Mouse (Mus musculus): ENCODE measurements at regions not wholly inside any gene's neighbourhood (a gene's known extent, or its start where the extent isn't known, plus 50 kb on each side); places are given as distances from the start of the nearest gene placed in this dataset.

DNA sequence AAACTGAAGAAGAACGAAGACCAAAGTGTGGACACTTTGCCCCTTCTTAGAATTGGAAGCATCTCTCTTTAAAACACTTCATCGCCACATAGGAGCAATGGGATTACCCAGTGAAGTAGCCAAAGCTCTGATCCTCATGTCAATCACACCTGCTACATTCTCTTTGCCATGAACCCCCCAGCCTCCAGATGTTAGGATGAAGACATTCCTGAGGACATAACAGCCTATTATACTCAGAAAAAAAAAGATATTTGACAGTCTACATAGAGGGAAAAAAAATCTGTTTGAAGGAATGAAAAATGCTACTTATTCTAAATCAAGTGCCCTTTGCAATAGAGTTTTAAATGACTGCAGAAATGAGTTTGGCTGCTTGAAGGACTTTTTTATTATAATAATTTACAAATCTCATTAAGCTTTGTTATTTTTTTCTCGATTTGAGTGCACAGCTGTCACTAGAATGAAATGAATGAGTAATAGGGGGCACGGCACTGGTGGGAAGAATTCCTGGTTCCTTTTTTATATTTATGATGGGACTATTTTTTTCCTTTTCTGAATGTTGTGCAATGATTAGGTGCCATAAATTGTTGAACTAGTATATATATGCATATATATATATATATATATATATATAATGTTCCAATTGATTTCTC lies 618.8 kb downstream of the Rapgef2 start:
- 82% methylated on average over 4 of the region's 4 CpGs for WGBS
- Histone ChIP-seq H3K36me3 (ENCODE audit: control insufficient read depth, insufficient read depth, low read length) (no peaks in the 10 kb centered on the region), H3K27me3 (ENCODE audit: control insufficient read depth, insufficient read depth, low read length) (no peaks in the 10 kb centered on the region), H3K4me2 (ENCODE audit: low read depth, low read length) (no peak overlapping the region), H3K27ac (ENCODE audit: low read depth, low read length) (no peak overlapping the region), H3K4me3 (ENCODE audit: low read depth, low read length) (no peak overlapping the region), H3K9ac (replicated peaks; ENCODE audit: low read depth, low read length) (no peak overlapping the region), H3K9me3 (ENCODE audit: control insufficient read depth, low read length) (no peaks in the 10 kb centered on the region), H3K4me1 (ENCODE audit: control insufficient read depth, insufficient read depth, low read length) (no peaks in the 10 kb centered on the region)
- no peak for ATAC-seq (ENCODE audit: low read depth)

DNA sequence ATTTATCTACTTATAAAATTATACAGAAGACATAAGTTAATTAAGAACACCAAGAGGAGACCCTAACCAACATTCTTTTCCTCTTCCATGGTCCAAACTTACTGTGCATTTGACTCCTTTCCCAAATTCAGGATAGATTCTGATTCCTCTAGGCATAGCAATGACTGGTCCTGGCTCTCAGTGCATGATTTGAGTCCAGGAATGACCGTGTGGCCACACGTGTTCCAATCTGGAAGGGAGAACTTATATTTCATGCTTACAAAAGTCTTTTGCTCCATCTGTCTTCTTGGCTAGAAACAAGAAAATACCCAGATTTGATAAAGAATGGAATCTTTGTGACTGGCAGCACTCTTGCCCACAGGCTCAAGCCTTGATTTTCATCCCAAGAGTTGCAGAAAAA lies 638.2 kb downstream of the Rapgef2 start:
- no peak for ATAC-seq (ENCODE audit: low read depth)
- H3K4me3 ChIP-seq (ENCODE audit: low read depth, low read length): no peak overlapping the region
- H3K4me2 ChIP-seq (ENCODE audit: low read depth, low read length): no peak overlapping the region
- no peaks in the 10 kb centered on the region for H3K27me3 ChIP-seq (ENCODE audit: control insufficient read depth, insufficient read depth, low read length)
- H3K9ac ChIP-seq (replicated peaks; ENCODE audit: low read depth, low read length): no peak overlapping the region
- no peaks in the 10 kb centered on the region for H3K36me3 ChIP-seq (ENCODE audit: control insufficient read depth, insufficient read depth, low read length)
- no peaks in the 10 kb centered on the region for H3K4me1 ChIP-seq (ENCODE audit: control insufficient read depth, insufficient read depth, low read length)
- no peak overlapping the region for H3K27ac ChIP-seq (ENCODE audit: low read depth, low read length)
- WGBS: 80% methylated on average over 2 of the region's 2 CpGs
- H3K9me3 ChIP-seq (ENCODE audit: control insufficient read depth, low read length): no peaks in the 10 kb centered on the region

DNA sequence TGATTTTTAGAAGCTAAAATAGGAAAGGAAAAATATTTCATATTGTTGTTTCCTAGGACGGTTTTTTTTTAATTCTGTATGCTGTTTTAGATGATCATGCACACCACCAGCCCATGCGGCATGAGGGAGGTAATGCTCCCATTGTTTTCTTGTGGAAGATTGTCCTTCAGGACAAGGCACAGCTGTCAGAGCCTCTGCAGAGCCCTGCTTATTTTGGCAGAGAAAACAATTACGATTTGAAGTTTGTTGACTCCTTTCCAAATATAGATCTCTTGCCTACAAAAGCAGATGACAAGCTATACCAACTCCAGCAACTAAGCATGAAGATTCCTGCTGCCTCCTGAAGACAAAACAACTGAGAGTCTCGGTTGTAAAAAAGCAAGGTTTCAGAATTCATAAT lies 650.9 kb downstream of the Rapgef2 start:
- H3K27ac ChIP-seq (ENCODE audit: low read depth, low read length): no peak overlapping the region
- 69% methylated on average over 4 of the region's 4 CpGs for whole genome bisulfite sequencing
- H3K9ac ChIP-seq (replicated peaks; ENCODE audit: low read depth, low read length): no peak overlapping the region
- no peaks in the 10 kb centered on the region for H3K9me3 ChIP-seq (ENCODE audit: control insufficient read depth, low read length)
- no peak overlapping the region for H3K4me3 ChIP-seq (ENCODE audit: low read depth, low read length)
- no peaks in the 10 kb centered on the region for H3K36me3 ChIP-seq (ENCODE audit: control insufficient read depth, insufficient read depth, low read length)
- no peaks in the 10 kb centered on the region for H3K27me3 ChIP-seq (ENCODE audit: control insufficient read depth, insufficient read depth, low read length)
- no peaks in the 10 kb centered on the region for H3K4me1 ChIP-seq (ENCODE audit: control insufficient read depth, insufficient read depth, low read length)
- no peak for ATAC-seq (ENCODE audit: low read depth)
- H3K4me2 ChIP-seq (ENCODE audit: low read depth, low read length): no peak overlapping the region

DNA sequence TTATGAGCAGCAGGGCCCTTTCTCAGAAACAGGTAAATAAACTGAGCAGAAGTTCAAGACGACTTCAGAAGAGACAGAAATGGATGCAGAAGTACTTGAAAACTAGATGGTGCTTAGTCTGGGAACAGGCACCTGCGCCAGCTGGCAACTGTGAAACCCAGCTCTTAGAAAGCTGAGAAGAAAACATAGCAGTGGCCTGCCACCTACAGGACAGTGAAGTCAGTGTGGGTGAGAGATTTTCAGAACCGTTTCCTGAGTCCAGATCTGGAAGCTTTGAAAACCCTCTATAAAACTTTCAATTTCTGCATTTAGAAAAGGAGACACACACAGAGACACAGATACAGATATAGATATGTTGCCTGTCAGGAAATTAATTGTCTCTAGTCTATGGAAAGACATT lies 667.4 kb downstream of the Rapgef2 start:
- no peak overlapping the region for H3K4me3 ChIP-seq (ENCODE audit: low read depth, low read length)
- H3K4me1 ChIP-seq (ENCODE audit: control insufficient read depth, insufficient read depth, low read length): no peaks in the 10 kb centered on the region
- H3K36me3 ChIP-seq (ENCODE audit: control insufficient read depth, insufficient read depth, low read length): no peaks in the 10 kb centered on the region
- H3K9ac ChIP-seq (replicated peaks; ENCODE audit: low read depth, low read length): no peak overlapping the region
- no peaks in the 10 kb centered on the region for H3K27me3 ChIP-seq (ENCODE audit: control insufficient read depth, insufficient read depth, low read length)
- no peaks in the 10 kb centered on the region for H3K9me3 ChIP-seq (ENCODE audit: control insufficient read depth, low read length)
- 38% methylated on average over 3 of the region's 3 CpGs for WGBS
- no peak for ATAC-seq (ENCODE audit: low read depth)
- no peak overlapping the region for H3K4me2 ChIP-seq (ENCODE audit: low read depth, low read length)
- H3K27ac ChIP-seq (ENCODE audit: low read depth, low read length): no peak overlapping the region

DNA sequence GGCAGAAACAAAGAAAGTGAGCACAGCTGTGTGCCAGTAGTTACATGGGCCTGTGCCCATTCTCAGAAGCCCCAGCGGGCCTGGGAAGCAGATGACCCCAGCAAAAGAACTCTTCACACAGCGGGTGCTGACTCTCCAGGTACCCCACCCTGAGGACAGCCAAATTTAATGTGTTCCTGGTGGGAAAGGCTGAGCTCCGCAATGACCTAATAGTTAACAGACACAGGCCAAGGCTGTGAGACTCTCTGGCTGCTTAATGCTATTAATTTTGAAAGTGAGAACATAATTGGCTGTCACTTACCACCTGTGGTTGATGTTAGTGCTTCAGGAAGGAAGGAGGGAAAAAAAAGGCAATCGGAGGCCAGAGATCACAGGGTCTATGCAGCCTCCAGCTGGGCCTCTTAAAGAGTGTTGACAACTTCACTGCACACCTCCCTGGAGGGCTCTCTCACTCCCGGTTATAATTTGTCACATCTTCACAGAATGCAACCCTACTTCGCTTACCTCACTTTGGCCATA lies 691.5 kb downstream of the Rapgef2 start:
- no peaks in the 10 kb centered on the region for H3K36me3 ChIP-seq (ENCODE audit: control insufficient read depth, insufficient read depth, low read length)
- H3K4me3 ChIP-seq (ENCODE audit: low read depth, low read length): no peak overlapping the region
- no peaks in the 10 kb centered on the region for H3K4me1 ChIP-seq (ENCODE audit: control insufficient read depth, insufficient read depth, low read length)
- H3K27ac ChIP-seq (ENCODE audit: low read depth, low read length): no peak overlapping the region
- WGBS: 12% methylated on average over 6 of the region's 6 CpGs
- no peaks in the 10 kb centered on the region for H3K9me3 ChIP-seq (ENCODE audit: control insufficient read depth, low read length)
- H3K9ac ChIP-seq (replicated peaks; ENCODE audit: low read depth, low read length): no peak overlapping the region
- peak; percentile 82 for ATAC-seq (ENCODE audit: low read depth)
- no peaks in the 10 kb centered on the region for H3K27me3 ChIP-seq (ENCODE audit: control insufficient read depth, insufficient read depth, low read length)
- no peak overlapping the region for H3K4me2 ChIP-seq (ENCODE audit: low read depth, low read length)

DNA sequence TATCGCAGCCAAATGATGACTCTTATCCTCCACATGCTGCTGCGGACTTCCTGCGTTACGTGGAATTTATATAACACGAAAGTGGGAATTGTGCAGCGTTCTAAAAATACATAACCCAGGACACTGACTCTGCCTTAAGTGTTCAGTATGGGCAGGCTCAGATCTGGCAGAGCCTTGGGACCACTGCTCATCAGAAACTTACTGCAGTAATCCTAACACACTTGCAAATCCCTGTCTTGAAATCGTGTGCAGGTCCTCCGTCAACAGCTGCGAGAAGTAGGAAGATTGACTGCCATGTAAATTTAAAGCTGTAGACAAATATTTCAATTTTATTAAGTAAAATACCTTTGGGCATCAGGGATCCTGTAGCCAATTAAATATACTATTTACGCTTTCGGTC lies 692.0 kb downstream of the Rapgef2 start:
- WGBS: 59% methylated on average over 11 of the region's 11 CpGs
- ATAC-seq (ENCODE audit: low read depth): peak; percentile 25; the same call in 1 of the 2 replicates
- Histone ChIP-seq H3K27ac (ENCODE audit: low read depth, low read length) (no peak overlapping the region), H3K27me3 (ENCODE audit: control insufficient read depth, insufficient read depth, low read length) (no peaks in the 10 kb centered on the region), H3K9ac (replicated peaks; ENCODE audit: low read depth, low read length) (no peak overlapping the region), H3K9me3 (ENCODE audit: control insufficient read depth, low read length) (no peaks in the 10 kb centered on the region), H3K36me3 (ENCODE audit: control insufficient read depth, insufficient read depth, low read length) (no peaks in the 10 kb centered on the region), H3K4me2 (ENCODE audit: low read depth, low read length) (no peak overlapping the region), H3K4me1 (ENCODE audit: control insufficient read depth, insufficient read depth, low read length) (no peaks in the 10 kb centered on the region), H3K4me3 (ENCODE audit: low read depth, low read length) (no peak overlapping the region)

DNA sequence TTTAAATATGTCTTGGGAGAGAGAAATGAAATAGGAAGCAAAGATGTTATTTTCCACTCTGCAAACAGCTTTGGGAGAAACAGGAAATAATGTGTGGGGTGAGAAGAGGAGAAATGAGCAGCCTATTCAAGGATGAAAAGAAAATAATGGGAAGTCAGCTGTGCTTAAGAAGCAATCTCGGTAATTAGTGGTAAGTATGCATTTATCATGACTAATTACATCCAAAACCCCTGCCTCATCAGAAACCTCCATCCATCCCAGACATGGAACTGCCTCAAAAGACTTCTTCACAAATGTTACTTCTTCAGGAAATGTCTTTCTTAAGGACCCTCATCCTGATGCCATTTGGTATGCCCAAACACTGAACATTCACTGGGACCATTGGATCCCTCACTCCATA lies 699.7 kb downstream of the Rapgef2 start:
- Histone ChIP-seq H3K4me2 (ENCODE audit: low read depth, low read length) (no peak overlapping the region), H3K9ac (replicated peaks; ENCODE audit: low read depth, low read length) (no peak overlapping the region), H3K9me3 (ENCODE audit: control insufficient read depth, low read length) (no peaks in the 10 kb centered on the region), H3K27ac (ENCODE audit: low read depth, low read length) (no peak overlapping the region), H3K27me3 (ENCODE audit: control insufficient read depth, insufficient read depth, low read length) (no peaks in the 10 kb centered on the region), H3K4me3 (ENCODE audit: low read depth, low read length) (no peak overlapping the region), H3K4me1 (ENCODE audit: control insufficient read depth, insufficient read depth, low read length) (no peaks in the 10 kb centered on the region), H3K36me3 (ENCODE audit: control insufficient read depth, insufficient read depth, low read length) (no peaks in the 10 kb centered on the region)
- WGBS: 58% methylated on average over 1 of the region's 1 CpGs
- ATAC-seq (ENCODE audit: low read depth): no peak

DNA sequence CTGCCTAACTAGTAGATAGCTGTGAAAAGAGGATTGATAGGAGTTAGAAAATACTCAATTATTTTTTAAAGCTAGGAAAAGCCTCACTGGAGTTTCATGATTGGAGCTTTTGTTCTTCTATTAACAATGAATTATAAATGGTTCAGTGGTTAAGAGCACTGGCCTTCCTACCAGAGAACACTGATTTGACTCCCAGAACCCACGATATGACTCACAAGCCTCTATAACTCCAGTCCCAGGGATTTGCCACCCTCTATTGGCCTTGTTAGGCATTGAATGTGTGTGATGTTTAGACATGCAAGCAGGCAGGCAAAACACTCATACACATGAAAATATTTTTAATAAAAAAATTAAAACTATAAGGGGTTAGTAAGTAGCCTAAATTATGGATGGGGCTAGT lies 704.4 kb downstream of the Rapgef2 start:
- Histone ChIP-seq H3K36me3 (ENCODE audit: control insufficient read depth, insufficient read depth, low read length) (no peaks in the 10 kb centered on the region), H3K27ac (ENCODE audit: low read depth, low read length) (no peak overlapping the region), H3K4me2 (ENCODE audit: low read depth, low read length) (no peak overlapping the region), H3K9ac (replicated peaks; ENCODE audit: low read depth, low read length) (no peak overlapping the region), H3K27me3 (ENCODE audit: control insufficient read depth, insufficient read depth, low read length) (no peaks in the 10 kb centered on the region), H3K4me3 (ENCODE audit: low read depth, low read length) (no peak overlapping the region), H3K9me3 (ENCODE audit: control insufficient read depth, low read length) (no peaks in the 10 kb centered on the region), H3K4me1 (ENCODE audit: control insufficient read depth, insufficient read depth, low read length) (no peaks in the 10 kb centered on the region)
- WGBS: 13% methylated on average over 1 of the region's 1 CpGs
- peak; percentile 60; the same call in 1 of the 2 replicates for ATAC-seq (ENCODE audit: low read depth)

DNA sequence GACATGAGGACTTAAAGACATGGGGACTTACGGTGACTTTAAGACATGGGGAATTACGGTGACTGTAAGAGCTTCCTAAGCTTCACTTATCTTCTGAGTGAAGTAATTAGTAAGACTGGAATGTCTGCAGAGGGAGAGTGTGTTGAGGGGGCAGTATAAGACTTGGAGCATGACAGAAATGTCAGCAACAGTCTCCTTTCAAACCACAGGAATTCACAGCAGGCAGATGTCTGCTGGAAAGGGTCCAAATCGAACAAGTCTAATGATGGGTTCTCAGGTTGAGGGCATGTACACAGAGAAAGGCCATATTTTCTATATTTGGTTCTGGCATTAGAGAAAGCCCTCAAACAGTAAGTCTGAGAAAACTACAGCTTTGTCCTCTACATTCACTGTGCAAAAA lies 705.2 kb downstream of the Rapgef2 start:
- Histone ChIP-seq H3K4me2 (ENCODE audit: low read depth, low read length) (no peak overlapping the region), H3K9ac (replicated peaks; ENCODE audit: low read depth, low read length) (no peak overlapping the region), H3K27ac (ENCODE audit: low read depth, low read length) (no peak overlapping the region), H3K27me3 (ENCODE audit: control insufficient read depth, insufficient read depth, low read length) (no peaks in the 10 kb centered on the region), H3K4me1 (ENCODE audit: control insufficient read depth, insufficient read depth, low read length) (no peaks in the 10 kb centered on the region), H3K4me3 (ENCODE audit: low read depth, low read length) (no peak overlapping the region), H3K9me3 (ENCODE audit: control insufficient read depth, low read length) (no peaks in the 10 kb centered on the region), H3K36me3 (ENCODE audit: control insufficient read depth, insufficient read depth, low read length) (no peaks in the 10 kb centered on the region)
- peak; percentile 17; the same call in 1 of the 2 replicates for ATAC-seq (ENCODE audit: low read depth)
- 70% methylated on average over 3 of the region's 3 CpGs for WGBS

Measured in neural tube, embryonic 14.5 days (tissue).